Mouse (Mus musculus) monocyte, adult 2 months (primary cell): ENCODE results near the gene Cdt1.
A peak's percentile ranks its signal among the peaks of the same experiment; 100 is the strongest.

Experiments
- DNase-seq, 2 experiments: peaks; one replicate each; pipeline ENCODE4 v3.0.0; 2022; ENCODE audit warnings: low spot score in 2 of 2, low read depth in 1 of 2

Cdt1 gene

DNA sequence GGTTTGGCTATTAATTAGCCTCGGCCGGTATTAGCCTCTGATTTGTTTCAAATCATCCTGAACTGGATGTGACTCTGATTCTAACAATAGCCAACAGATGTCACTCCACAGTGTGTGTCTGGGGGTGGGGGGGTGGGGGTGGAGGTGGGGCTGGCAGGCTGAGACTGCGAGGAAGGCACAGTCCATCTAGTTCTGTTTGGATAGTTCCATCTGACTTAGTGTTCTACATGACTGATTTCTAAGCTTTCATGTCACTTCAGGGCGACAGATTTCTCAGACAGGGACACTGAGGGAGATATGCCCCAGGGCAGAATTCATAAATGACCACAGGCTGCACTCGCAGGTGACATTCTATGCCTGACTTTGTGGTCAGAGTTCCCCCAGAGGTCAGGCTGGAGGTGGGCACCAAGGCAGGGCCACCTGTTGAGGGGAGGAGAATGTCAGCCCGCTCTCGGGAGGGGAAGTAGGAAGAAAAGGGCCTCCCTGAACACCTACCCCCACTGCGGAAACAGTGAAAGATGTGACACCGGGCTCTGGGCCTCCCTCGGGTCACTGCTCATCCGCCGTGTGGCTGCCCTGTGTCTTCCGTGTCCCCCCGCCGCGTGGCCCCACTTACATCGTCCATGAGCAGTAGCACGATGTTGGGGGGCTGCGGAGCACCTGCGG, 42.9 kb downstream of the Cdt1 start:
- DNase-seq: no peak

DNA sequence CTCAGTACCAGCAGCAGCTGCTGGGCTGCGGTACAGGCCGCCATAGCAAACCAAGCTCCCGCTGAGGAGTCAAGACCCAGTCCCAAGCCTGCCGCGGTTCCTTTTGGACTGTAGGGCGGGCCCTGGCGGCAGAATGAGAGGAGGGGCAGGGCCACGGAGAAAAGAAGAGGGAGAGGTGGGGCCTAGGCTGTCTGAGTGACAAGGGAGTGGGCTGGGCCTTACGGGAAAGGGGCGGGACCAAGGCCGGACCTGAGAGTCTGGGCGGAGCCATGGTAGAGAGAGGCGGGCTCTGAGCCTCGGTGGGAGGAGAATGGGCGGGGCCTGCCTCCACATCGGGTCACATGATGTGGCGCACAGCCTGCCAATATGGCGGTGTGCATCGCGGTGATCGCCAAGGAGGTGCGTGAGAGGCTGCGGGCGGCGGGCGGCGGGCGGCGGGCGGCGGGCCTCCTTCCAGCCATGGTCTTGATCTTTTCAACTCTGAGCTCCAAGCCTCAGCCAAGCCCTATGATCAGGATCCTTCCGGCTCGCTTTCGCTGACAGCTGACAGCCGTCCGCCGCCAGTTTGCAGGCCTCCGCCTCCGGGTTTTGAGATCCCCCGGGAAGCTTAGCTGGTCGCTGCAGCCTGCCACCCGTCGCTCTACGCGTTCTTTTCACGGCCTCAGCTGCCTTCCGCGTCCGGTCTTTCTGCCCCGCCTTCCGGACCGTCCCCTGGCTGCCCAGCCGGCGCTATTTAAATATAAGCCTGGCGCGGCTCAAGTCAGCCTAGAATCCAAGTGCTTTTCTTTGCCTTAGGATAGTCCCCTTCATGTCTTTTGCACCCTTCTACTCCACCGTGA, 43.7 kb downstream of the Cdt1 start, which contains the start of the genes Galns and Trappc2l:
Galns (minus strand) TSS at position 169 of the 839 bp plus-strand sequence.
Trappc2l (plus strand) TSS at position 346 of the 839 bp plus-strand sequence.
- DNase-seq: peak; percentile 89 to 93

DNA sequence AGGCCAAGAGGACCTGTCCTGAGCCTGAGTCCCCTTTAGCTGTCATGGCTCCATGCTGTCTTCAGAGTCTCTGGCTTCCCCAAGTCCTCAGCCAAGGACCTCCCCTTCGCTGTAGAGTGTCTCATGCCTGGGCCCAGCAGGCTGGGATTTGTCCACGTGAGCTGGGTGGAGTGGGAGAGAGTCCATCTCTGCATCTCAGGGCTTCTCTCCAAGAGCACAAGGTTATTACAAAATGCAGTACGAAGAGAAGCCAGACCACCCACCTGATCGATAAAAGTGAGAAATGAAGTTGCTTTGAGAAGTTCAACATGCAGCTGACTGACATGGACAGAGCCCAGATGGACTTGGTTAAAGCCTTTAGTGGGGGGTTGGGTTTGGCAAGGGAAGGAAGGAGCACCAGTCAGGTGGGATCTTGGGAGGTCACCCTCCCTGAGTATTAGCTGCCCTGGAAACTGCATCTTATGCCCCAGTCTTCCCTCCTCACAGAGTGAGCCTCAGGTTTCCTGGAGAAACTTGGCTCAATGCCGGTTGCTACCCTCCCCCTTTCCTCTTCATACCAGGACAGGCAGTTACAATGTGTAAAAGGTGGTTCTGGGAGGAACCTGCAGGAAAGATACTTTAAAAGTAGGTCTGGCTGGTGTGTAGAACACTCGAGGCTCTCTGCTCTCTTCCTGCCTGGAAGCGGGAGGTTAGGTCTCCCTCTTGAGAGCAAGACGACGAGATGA, 48.5 kb downstream of the Cdt1 start:
- DNase-seq: no peak

DNA sequence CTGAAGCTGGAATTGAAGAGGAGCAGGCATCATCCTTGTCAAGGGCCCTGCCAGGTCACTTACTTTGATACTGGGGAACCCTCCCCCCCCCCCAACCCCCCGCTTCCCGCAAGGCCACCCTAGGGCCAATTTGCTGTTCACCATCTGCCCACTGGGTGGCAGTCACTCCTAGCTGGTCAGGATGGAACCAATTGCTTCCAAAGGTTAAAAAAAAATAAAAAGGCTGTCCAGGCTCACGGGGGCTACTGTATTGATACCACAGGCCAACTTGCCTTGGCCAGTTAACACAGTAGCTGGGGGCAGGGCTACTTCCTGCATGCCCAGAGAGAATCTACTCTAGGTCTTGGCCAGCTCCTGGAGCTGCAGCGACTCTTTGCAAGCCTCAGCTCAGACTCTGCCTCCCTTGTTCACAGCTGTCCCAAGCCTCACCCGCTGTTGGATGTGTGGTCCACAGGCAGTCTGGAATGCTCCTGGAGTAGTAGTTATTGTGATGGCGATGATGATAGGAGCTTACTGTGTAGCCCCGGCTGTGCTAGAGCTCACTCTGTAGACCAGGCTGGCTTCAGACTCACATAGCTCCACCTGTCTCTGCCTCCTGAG, 50.2 kb downstream of the Cdt1 start:
- DNase-seq: peak; percentile 27 to 70

GRCm38 (mm10) chr8:122618660-122619378, 51.0 kb downstream of the Cdt1 start:
- DNase-seq: no peak

DNA sequence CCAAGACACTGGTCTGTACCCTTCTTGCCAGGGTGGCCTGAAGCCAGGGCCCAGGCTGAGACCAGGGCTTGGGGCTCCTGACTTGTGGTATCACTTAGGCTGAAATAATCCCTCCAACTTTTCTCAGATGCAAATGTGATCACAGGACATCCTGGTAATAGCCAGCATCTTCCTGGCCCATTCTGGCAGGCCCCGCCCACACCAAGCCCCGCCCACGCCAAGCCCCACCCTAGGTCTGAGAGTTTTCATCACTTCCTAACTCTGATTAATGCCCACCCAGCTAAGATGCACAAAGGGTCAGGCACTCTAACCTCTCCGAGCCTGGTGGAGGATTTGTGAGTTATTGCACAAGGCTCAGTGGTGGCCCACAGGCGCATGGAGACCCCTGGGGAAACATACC, 52.6 kb downstream of the Cdt1 start:
- DNase-seq: no peak

DNA sequence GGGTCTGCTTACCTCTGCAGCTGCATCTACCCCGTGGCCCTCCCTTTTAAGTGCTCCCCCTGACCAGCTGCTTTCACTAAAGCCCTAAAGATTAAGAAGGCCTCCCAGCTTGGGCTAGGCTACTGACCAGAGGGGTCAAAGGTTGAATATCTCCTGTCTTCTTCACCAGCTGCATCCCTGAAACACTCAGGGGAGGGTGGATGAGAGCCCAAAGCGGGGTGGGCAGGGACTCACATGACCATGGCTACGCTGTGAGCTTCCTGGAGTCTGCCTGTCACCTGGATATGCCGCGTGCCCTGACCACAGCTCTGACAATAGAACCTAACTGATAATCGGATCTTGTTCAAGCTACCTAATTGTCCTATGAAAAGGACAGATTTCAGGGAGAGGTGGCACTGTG, 54.9 kb downstream of the Cdt1 start, which contains the start of gene Pabpn1l:
Pabpn1l (minus strand) TSS at position 13 of the 400 bp plus-strand sequence.
- DNase-seq: no peak
